Mouse (Mus musculus) lung, adult 2 months (tissue): ENCODE data around the gene Inpp5k.
"Not testable (repeated sequence)": the region's sequence is repeated elsewhere in the genome, so short reads cannot be mapped to it uniquely, and the experiment has no call there.

Experiments used
- CTCF ChIP-seq: fragments of 200-500 bp; IDR thresholded peaks from 2 replicates; pipeline ENCODE4 v1.5.1; 2011; ENCODE audit warnings: mild to moderate bottlenecking, low read length, control low read depth; ENCODE audit not compliant: insufficient read depth
- POLR2A ChIP-seq: fragments of 200-500 bp; IDR thresholded peaks from 2 replicates; pipeline ENCODE4 v1.6.1; 2011; ENCODE audit warnings: low read depth, mild to moderate bottlenecking, control low read depth, low read length, borderline replicate concordance; ENCODE audit errors: extremely low read depth

DNA sequence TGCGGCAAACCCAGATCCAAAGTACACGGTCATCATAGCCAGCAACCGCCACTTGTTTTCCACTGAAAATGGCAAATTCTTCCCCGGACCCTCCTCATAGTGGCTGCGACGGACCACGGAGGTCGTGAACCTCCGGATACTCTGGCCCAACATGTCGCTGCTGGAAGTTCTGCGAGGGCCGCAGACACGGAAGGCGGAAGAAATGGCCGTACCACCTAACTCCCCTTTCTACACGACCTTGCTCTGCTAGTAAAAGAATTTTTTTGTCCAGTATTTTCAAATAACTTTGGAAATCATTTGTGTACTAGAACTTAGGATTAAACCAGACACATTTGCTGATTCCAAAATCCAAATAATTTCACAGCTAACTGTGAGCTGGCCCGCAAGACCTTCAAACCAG is 31.0 kb upstream of the Inpp5k start:
- not testable (repeated sequence) for TF ChIP-seq CTCF, POLR2A
